Mouse (Mus musculus) neural tube, embryonic 14.5 days (tissue): ENCODE results near the gene Nlgn1. TPM values are rescaled to one million over a fixed set of nuclear protein-coding genes. Genes with fewer than 3 reads are reported as not detected.
"Not testable (repeated sequence)": the region's sequence is repeated elsewhere in the genome, so short reads cannot be mapped to it uniquely, and the experiment has no call there.

Experiments used
- ATAC-seq: fragments of 200-750 bp; cut with Nextera tagmentation; 2 replicates; pipeline ENCODE4 v1.8.0; 2017; ENCODE audit warnings: low read depth, mild to moderate bottlenecking, moderate TSS enrichment, moderate library complexity
- H3K27ac ChIP-seq: fragments of 300-500 bp; sonication (generic); 2 replicates; pipeline ENCODE4 v1.5.1; 2014; ENCODE audit warnings: low read depth, mild to moderate bottlenecking, control low read depth, low read length, moderate library complexity, mixed read lengths
- H3K27me3 ChIP-seq: fragments of 300-500 bp; sonication (generic); 2 replicates; pipeline ENCODE4 v1.6.1; 2014; ENCODE audit warnings: low read length; ENCODE audit not compliant: control insufficient read depth, insufficient read depth
- H3K36me3 ChIP-seq: fragments of 300-500 bp; sonication (generic); 2 replicates; pipeline ENCODE4 v1.6.1; 2014; ENCODE audit warnings: low read length, mixed read lengths; ENCODE audit not compliant: control insufficient read depth, insufficient read depth
- H3K4me1 ChIP-seq: fragments of 300-500 bp; sonication (generic); 2 replicates; pipeline ENCODE4 v1.6.1; 2014; ENCODE audit warnings: low read length; ENCODE audit not compliant: control insufficient read depth, insufficient read depth
- H3K4me2 ChIP-seq: fragments of 300-500 bp; sonication (generic); 2 replicates; pipeline ENCODE4 v1.6.1; 2014; ENCODE audit warnings: mild to moderate bottlenecking, low read depth, low read length, control low read depth
- H3K4me3 ChIP-seq: fragments of 300-500 bp; sonication (generic); 2 replicates; pipeline ENCODE4 v1.5.1; 2014; ENCODE audit warnings: low read depth, low read length, control low read depth, mixed read lengths
- H3K9ac ChIP-seq: fragments of 300-500 bp; sonication (generic); replicated peaks from 2 replicates; pipeline ENCODE4 v1.6.1; 2014; ENCODE audit warnings: low read depth, mild to moderate bottlenecking, control low read depth, low read length, mixed read lengths
- H3K9me3 ChIP-seq: fragments of 300-500 bp; sonication (generic); 2 replicates; pipeline ENCODE4 v1.6.1; 2016; ENCODE audit warnings: low read length; ENCODE audit not compliant: control insufficient read depth
- WGBS: fragments of 180-500 bp; shearing (Covaris S2); extraction: QIAGEN DNeasy Blood & Tissue Kit; methylation state at CpG from one replicate; pipeline ENCODE4 v1.1.7; 2014; 5-methylcytosine and 5-hydroxymethylcytosine counted together
- polyA plus RNA-seq: library from polyadenylated mRNA; unstranded; fragments of >200 nt; fragmentation: Nextera tagmentation; extraction: Ambion mirVana; gene quantifications from 2 replicates; pipeline ENCODE4 v1.2.1, GENCODE M21; 2014

The Nlgn1 gene
- polyA plus RNA-seq, 1 experiment from 2014 or later, result 39.3 TPM

DNA sequence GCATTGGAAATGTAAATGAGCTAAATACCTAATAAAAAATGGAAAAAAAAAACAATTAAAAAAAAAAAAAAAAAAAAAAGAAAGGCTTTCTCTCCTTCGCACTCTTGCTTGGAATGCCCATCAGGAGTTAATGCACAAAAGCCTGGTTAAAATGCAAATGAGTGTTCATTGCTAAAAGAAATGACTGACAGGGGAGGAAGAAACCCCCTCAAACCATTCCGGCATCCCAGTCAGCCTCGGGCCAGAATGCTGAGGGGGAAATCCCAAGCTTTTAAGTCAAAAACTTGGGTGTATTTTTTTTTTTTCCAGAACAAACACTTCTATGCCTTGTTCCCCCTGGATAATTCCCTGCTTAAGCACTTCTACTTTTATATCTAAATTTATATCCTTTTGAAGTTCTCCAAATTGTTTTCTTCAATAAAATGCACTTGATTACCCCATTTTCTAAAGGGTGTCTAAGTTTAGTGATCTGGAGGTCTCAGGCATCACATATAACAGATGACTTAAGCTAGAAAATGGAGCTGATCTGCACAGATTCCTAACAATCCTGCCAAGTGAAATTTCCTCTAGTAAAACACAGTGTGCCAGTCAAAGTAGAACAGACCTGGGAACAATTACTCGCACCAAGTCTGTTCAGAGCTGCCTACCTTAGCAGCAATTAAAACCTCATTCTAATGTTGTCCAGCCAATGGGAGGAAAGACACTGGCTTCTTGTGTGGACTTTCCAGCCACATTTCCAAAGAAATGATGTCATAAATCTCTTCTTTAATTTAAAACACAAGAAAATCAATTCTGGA lies 686.2 kb downstream of the Nlgn1 start:
- ATAC-seq, result no peak
- Histone ChIP-seq H3K9ac (no peak overlapping the region), H3K4me2 (no peak overlapping the region), H3K36me3 (no peaks in the 10 kb centered on the region), H3K9me3 (no peaks in the 10 kb centered on the region), H3K4me3 (no peak overlapping the region), H3K27me3 (no peaks in the 10 kb centered on the region), H3K27ac (no peak overlapping the region), H3K4me1 (no peaks in the 10 kb centered on the region)
- WGBS, result 70% methylated on average over 4 of the region's 4 CpGs

DNA sequence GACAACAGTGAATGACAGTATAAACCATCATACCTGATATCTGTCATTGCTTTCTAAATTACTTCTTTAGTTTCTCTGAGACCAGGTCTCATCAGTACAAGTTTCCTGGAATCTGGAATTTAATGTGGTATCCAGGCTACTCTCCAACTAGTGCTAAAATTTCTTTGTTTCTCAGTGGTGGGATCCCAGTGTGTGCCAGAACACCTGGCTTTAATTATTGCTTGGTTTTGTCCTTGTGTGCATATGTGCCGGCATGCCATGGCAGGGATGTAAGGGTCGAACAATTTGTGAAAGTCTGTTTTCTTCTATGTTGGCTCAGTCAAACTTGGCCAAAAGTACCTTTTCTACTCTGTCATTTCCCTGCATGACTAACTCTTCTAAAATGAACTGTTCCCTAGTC lies 703.1 kb downstream of the Nlgn1 start:
- H3K4me3 ChIP-seq, result no peak overlapping the region
- H3K9me3 ChIP-seq, result no peaks in the 10 kb centered on the region
- no peak for ATAC-seq
- H3K27me3 ChIP-seq, result no peaks in the 10 kb centered on the region
- no peaks in the 10 kb centered on the region for H3K36me3 ChIP-seq
- H3K4me2 ChIP-seq, result no peak overlapping the region
- H3K27ac ChIP-seq, result no peak overlapping the region
- H3K9ac ChIP-seq, result no peak overlapping the region
- 86% methylated on average over 2 of the region's 2 CpGs for WGBS
- no peaks in the 10 kb centered on the region for H3K4me1 ChIP-seq

DNA sequence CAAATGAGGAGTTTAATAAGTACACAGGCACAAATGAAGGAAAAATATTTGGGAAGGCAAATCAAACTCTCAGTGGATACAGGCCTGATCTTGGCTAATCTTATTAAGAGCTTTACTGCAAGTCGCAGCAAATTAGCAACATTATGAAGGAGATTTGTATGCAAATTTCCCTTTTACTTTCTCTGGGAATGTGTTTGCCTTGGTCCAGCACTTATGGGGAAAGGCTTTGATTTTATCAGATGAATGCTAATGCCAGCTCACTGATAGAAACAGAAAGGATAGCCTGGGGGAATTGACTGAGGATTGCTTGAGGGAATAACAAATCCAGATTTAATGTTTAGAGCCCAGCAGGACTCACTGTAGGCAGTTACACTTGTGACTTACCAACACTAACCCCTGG lies 725.7 kb downstream of the Nlgn1 start:
- no peak for ATAC-seq
- H3K9me3 ChIP-seq, result no peaks in the 10 kb centered on the region
- 33% methylated on average over 1 of the region's 1 CpGs for WGBS
- H3K9ac ChIP-seq, result no peak overlapping the region
- H3K4me1 ChIP-seq, result no peaks in the 10 kb centered on the region
- no peak overlapping the region for H3K4me3 ChIP-seq
- H3K36me3 ChIP-seq, result no peaks in the 10 kb centered on the region
- H3K27me3 ChIP-seq, result no peaks in the 10 kb centered on the region
- H3K27ac ChIP-seq, result no peak overlapping the region; the same call in 1 of the 2 replicates
- no peak overlapping the region for H3K4me2 ChIP-seq

DNA sequence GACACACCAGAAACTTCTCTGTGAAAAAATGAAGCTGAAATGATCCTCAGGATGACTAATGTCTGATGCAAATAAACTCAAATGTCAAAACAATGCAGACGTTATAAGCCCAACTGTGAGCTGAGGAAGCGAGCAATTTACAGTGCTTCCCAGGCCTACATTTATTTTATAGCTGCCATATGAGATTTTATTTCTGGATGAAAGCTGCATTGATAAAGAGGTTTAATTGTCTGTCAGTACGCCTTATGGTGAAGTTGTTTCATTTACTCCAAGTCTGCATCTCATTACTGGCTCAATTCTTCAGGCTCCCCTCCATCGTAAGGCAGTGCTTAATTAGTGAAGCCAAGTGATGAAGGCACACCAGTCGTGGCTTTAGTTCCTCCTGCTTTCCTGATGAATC lies 734.7 kb downstream of the Nlgn1 start:
- no peak overlapping the region for H3K27ac ChIP-seq
- no peak overlapping the region for H3K9ac ChIP-seq
- no peak overlapping the region for H3K4me2 ChIP-seq
- no peaks in the 10 kb centered on the region for H3K4me1 ChIP-seq
- H3K36me3 ChIP-seq, result no peaks in the 10 kb centered on the region
- H3K27me3 ChIP-seq, result no peaks in the 10 kb centered on the region
- H3K9me3 ChIP-seq, result no peaks in the 10 kb centered on the region
- H3K4me3 ChIP-seq, result no peak overlapping the region
- 46% methylated on average over 5 of the region's 5 CpGs for WGBS
- ATAC-seq, result no peak

DNA sequence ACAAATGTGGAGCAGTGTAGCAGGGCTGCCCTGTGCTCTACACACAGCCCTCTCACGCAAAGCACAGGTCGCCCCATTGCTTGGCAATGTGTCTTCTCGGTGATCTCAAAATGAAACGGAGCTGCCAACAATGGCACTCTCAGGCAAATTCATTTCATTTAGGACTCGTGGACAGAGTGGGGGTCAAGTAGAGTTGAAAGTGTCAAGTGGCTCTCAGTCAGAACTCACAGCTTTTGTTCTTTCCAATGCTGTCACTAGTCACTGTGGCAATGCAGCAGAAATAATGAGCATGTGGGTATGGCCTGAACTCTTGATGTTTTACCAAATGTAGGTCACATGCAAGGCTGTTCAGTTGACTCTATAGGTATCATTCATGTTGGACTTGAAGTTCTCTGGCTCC lies 756.7 kb downstream of the Nlgn1 start:
- H3K4me2 ChIP-seq, result no peak overlapping the region
- no peak overlapping the region for H3K9ac ChIP-seq
- H3K4me1 ChIP-seq, result no peaks in the 10 kb centered on the region
- no peak overlapping the region for H3K4me3 ChIP-seq
- no peak for ATAC-seq
- H3K9me3 ChIP-seq, result no peaks in the 10 kb centered on the region
- H3K27ac ChIP-seq, result no peak overlapping the region
- no peaks in the 10 kb centered on the region for H3K27me3 ChIP-seq
- 27% methylated on average over 5 of the region's 5 CpGs for whole genome bisulfite sequencing
- no peaks in the 10 kb centered on the region for H3K36me3 ChIP-seq

DNA sequence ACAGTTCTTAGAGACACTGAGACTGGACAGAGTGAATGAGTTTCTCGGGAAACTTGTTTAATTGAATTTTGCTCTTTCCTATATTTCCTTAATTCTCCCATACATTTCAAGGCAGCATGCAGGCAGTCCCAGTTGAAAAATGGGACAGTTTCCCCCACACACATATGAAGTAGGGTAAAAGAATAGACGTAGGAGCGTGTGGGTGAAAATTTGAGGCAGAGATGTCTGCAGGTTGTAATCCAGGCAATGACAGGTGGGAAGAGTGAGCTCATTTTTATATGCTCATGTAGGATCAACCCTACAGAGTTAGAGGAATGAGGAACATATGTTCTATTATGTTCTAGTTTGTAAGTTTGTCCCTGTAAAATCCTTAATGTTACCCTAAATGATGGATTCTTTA lies 757.4 kb downstream of the Nlgn1 start:
- H3K4me1 ChIP-seq, result no peaks in the 10 kb centered on the region
- 83% methylated on average over 3 of the region's 3 CpGs for WGBS
- no peak overlapping the region for H3K27ac ChIP-seq

DNA sequence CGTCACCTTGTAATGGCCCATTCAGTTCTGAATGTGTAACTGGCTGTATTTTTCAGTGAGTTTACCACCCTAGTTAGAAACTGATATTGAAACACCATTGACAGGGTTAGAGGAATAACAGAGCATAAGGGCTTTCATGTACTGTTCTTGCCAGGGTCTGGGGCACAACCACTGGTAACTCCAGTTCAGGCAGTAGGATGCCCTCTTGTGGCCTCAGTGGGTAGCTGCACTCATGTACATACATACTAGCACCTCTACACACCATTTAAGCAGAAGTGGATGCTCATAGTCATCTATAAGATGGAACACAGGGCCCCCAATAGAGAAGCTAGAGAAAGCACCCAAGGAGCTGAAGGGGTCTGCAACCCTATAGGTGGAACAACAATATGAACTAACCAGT lies 773.7 kb downstream of the Nlgn1 start:
- H3K27ac ChIP-seq, H3K36me3 ChIP-seq, H3K4me1 ChIP-seq, H3K4me3 ChIP-seq, H3K9ac ChIP-seq, ATAC-seq, H3K27me3 ChIP-seq, H3K4me2 ChIP-seq, H3K9me3 ChIP-seq: not testable (repeated sequence)
- WGBS, result 81% methylated on average over 1 of the region's 1 CpGs

More for the DNA sequence above, 757.4 kb downstream of the Nlgn1 start:
- Histone ChIP-seq H3K4me2 (no peak overlapping the region), H3K4me3 (no peak overlapping the region), H3K27me3 (no peaks in the 10 kb centered on the region), H3K9me3 (no peaks in the 10 kb centered on the region), H3K36me3 (no peaks in the 10 kb centered on the region), H3K9ac (no peak overlapping the region)
- ATAC-seq, result no peak

DNA sequence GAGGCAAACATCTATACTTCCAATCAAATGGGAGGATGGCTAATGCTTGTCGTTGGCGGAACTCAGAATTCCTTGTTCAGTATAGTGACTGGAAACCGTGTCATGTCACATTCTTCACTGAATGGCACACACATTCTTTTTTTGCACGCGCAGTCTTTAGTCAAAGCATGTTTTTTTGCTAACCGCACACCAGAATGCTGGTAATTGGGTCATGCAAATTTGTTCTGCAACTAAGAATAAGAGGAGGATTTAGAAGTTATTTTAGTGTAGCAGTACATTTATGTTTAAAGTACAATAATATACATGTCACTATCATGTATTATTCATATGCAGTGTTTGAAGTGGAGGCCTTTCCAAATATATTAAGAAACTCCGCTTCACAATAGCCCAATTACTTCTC lies 783.2 kb downstream of the Nlgn1 start:
- not testable (repeated sequence) for H3K4me2 ChIP-seq, H3K9me3 ChIP-seq, H3K4me3 ChIP-seq, H3K9ac ChIP-seq, H3K27me3 ChIP-seq, H3K36me3 ChIP-seq, H3K4me1 ChIP-seq, ATAC-seq, H3K27ac ChIP-seq
- 60% methylated on average over 3 of the region's 7 CpGs for WGBS

DNA sequence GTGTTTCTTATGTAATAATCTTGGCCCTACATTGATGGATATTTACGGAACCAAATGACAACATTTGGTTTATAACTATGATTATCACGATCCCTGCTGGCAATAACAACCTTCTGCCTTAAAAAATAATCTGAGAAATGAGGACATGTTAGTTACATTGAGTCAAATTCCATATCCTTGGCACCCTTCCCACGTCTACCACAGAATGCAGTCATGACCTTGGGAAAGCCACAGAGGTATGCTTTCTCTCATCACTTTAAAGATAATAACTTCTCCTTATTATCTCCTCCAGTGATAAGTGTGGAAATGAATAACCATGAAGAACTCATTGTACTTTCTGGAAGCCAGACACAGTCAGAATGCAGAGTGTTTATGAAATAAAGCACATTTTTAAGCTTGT lies 808.0 kb downstream of the Nlgn1 start:
- H3K27me3 ChIP-seq, H3K9me3 ChIP-seq, H3K9ac ChIP-seq, H3K36me3 ChIP-seq, H3K4me3 ChIP-seq, H3K27ac ChIP-seq, H3K4me1 ChIP-seq, ATAC-seq, H3K4me2 ChIP-seq: not testable (repeated sequence)
- 45% methylated on average over 1 of the region's 3 CpGs for WGBS
